Mouse (Mus musculus) hindbrain, embryonic 15.5 days (tissue): ENCODE measurements around the gene Fubp1. TPM values are rescaled to one million over a fixed set of nuclear protein-coding genes. Genes with fewer than 3 reads are reported as not detected.

Experiments used
- ATAC-seq: fragments of 200-750 bp; cut with Nextera tagmentation; 2 replicates; pipeline ENCODE4 v1.8.0; 2017; ENCODE audit warnings: low read depth, moderate number of reproducible peaks, moderate TSS enrichment; ENCODE audit not compliant: low FRiP score
- H3K27ac ChIP-seq: fragments of 300-500 bp; sonication (generic); replicated peaks from 2 replicates; pipeline ENCODE4 v1.5.1; 2015; ENCODE audit warnings: mild to moderate bottlenecking, inconsistent platforms
- H3K27me3 ChIP-seq: fragments of 300-500 bp; sonication (generic); 2 replicates; pipeline ENCODE4 v1.6.1; 2015; ENCODE audit warnings: control low read depth, inconsistent platforms
- H3K36me3 ChIP-seq: fragments of 300-500 bp; sonication (generic); 2 replicates; pipeline ENCODE4 v1.6.1; 2015; ENCODE audit warnings: control low read depth, inconsistent platforms
- H3K4me1 ChIP-seq: fragments of 300-500 bp; sonication (generic); replicated peaks from 2 replicates; pipeline ENCODE4 v1.6.1; 2015; ENCODE audit warnings: control low read depth, inconsistent platforms
- H3K4me2 ChIP-seq: fragments of 300-500 bp; sonication (generic); 2 replicates; pipeline ENCODE4 v1.6.1; 2015; ENCODE audit warnings: moderate library complexity, mild to moderate bottlenecking, inconsistent platforms
- H3K4me3 ChIP-seq: fragments of 300-500 bp; sonication (generic); 2 replicates; pipeline ENCODE4 v1.5.1; 2015; ENCODE audit warnings: mild to moderate bottlenecking, inconsistent platforms
- H3K9ac ChIP-seq: fragments of 300-500 bp; sonication (generic); 2 replicates; pipeline ENCODE4 v1.6.1; 2015; ENCODE audit warnings: inconsistent platforms
- H3K9me3 ChIP-seq: fragments of 300-500 bp; sonication (generic); 2 replicates; pipeline ENCODE4 v1.6.1; 2016; ENCODE audit warnings: control low read depth, inconsistent platforms
- WGBS: fragments of 180-500 bp; shearing (Covaris S2); methylation state at CpG from one replicate; pipeline ENCODE4 v1.1.7; 2015; 5-methylcytosine and 5-hydroxymethylcytosine counted together
- polyA plus RNA-seq: library from polyadenylated mRNA; unstranded; fragments of >200 nt; fragmentation: Nextera tagmentation; extraction: Ambion mirVana; gene quantifications from 2 replicates; pipeline ENCODE4 v1.2.1, GENCODE M21; 2015

The Fubp1 gene
- polyA plus RNA-seq, 1 experiment from 2014 or later: 201 TPM

GRCm38 (mm10) chr3:152284759-152285158, 74.5 kb downstream of the Fubp1 start:
- Histone ChIP-seq H3K27ac (no peak overlapping the region), H3K4me2 (no peak overlapping the region), H3K27me3 (no peaks in the 10 kb centered on the region), H3K9ac (no peak overlapping the region), H3K4me1 (no peaks in the 10 kb centered on the region), H3K9me3 (no peaks in the 10 kb centered on the region), H3K4me3 (no peak overlapping the region), H3K36me3 (peaks cover 66% of the 10 kb centered on the region)
- 95% methylated on average over 5 of the region's 5 CpGs for WGBS
- ATAC-seq: no peak

Other genes with a start within 250 kb of the Fubp1 start
- 13.5 and 13.7 TPM in 2 replicates for gene Gipc2, start 44.2 kb upstream of the Fubp1 start, polyA plus RNA-seq
- gene Dnajb4, start 120 bp upstream of the Fubp1 start, polyA plus RNA-seq: 42.4 and 42.5 TPM in 2 replicates
- 1.4 and 1.8 TPM in 2 replicates for gene Nexn, start 55.9 kb downstream of the Fubp1 start, polyA plus RNA-seq
- 18.3 and 21.0 TPM in 2 replicates for gene Miga1, start 130.0 kb downstream of the Fubp1 start, polyA plus RNA-seq
- gene Usp33, start 136.1 kb downstream of the Fubp1 start, polyA plus RNA-seq: 80.9 and 88.7 TPM in 2 replicates
- 29.5 TPM in 2 replicates for gene Zzz3, start 185.1 kb downstream of the Fubp1 start, polyA plus RNA-seq